Mouse (Mus musculus) G1E (cell line): ENCODE results near the gene Ripor2.

Source experiments
- CTCF ChIP-seq: IDR thresholded peaks from 2 replicates; pipeline ENCODE4 v1.5.1; 2012; ENCODE audit warnings: low read depth, low read length, inconsistent platforms, mixed read lengths
- GATA1 ChIP-seq: IDR thresholded peaks from 2 replicates; pipeline ENCODE4 v1.6.1; 2012; ENCODE audit warnings: borderline replicate concordance, low read length, inconsistent platforms, mixed read lengths
- POLR2AphosphoS5 ChIP-seq: IDR thresholded peaks from 2 replicates; pipeline ENCODE4 v1.6.1; 2012; ENCODE audit warnings: low read depth, low read length, inconsistent platforms; ENCODE audit not compliant: insufficient replicate concordance
- TAL1 ChIP-seq: conservative IDR thresholded peaks from 2 replicates; pipeline ENCODE4 v1.6.1; 2012; ENCODE audit warnings: low read depth, low read length, inconsistent platforms, mixed read lengths

DNA sequence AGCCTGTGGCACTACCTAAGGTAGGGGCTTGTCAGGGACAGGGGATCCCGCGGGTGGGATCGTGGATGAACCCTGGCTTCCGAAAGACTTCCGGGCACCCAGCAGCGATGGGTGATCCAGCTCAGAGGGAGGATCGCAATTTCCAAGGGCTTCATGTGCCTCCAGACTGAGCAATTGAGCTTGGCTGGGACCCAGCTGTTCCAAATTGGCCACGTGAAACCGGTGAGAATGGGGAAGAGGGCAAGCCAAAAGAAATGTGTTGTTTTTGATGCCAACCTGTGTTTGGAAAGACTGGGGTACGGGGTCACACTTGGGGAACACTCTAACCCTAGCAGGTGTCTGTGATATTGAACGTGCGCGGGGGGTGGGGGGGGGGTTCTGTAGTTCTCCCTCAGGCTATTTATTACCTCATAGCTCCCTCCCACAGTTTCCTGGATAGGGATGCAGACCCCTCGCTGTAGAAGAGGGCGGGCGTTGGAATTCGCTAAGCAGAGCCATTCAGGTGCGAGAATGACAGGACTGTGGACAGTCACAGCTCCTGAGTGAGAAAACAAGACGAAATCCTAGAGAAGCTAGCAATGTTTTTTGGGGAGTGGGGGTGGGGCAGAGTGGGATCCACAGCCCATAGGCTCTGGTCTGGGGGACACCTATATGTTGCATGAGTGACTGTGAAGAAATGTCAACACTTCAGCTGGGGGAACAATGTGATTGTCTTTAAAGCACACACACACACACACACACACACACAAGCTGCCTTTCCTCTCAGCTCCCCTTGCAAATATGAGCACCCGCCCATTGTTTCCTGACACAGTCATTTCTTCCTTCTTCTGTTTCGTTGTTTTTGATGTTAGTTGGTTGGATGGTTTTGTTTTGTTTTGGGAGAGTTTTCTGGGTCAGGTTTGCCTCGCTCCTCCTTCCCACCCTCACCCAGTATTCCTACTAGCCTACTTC, 57.5 kb downstream of the Ripor2 start:
- TF ChIP-seq CTCF: no peak
- no peak for TF ChIP-seq GATA1
- no peak for TF ChIP-seq TAL1
- no peak for TF ChIP-seq POLR2AphosphoS5
